Mouse (Mus musculus): ENCODE measurements at regions not wholly inside any gene's neighbourhood (a gene's known extent, or its start where the extent isn't known, plus 50 kb on each side); places are given as distances from the start of the nearest gene placed in this dataset.

- DNase-seq (ENCODE audit: low spot score in 2 of 2) = peak in 1 of 2 experiments; percentile 30
These were observed 438.2 kb downstream of the Zfp536 start for GRCm38 (mm10) chr7:37335212-37335611.

- DNase-seq (ENCODE audit: low spot score in 2 of 2) = no peak
These were observed 437.1 kb downstream of the Zfp536 start for GRCm38 (mm10) chr7:37336171-37336850.

- peak; percentile 87 to 95 for DNase-seq (ENCODE audit: low spot score in 2 of 2)
These were observed 436.4 kb downstream of the Zfp536 start for GRCm38 (mm10) chr7:37336851-37337531.

- no peak for DNase-seq (ENCODE audit: low spot score in 2 of 2)
These were observed 435.8 kb downstream of the Zfp536 start for GRCm38 (mm10) chr7:37337616-37338015.

GRCm38 (mm10) chr7:37338067-37338501 lies 435.4 kb downstream of the Zfp536 start:
- DNase-seq (ENCODE audit: low spot score in 2 of 2) = peak in 1 of 2 experiments; percentile 19

- no peak for DNase-seq (ENCODE audit: low spot score in 2 of 2)
These were observed 430.8 kb downstream of the Zfp536 start for GRCm38 (mm10) chr7:37342613-37343012.

- no peak for DNase-seq (ENCODE audit: low spot score in 2 of 2)
These were observed 430.3 kb downstream of the Zfp536 start for GRCm38 (mm10) chr7:37343021-37343593.

GRCm38 (mm10) chr7:37343691-37344233 lies 429.7 kb downstream of the Zfp536 start:
- DNase-seq (ENCODE audit: low spot score in 2 of 2) = no peak

- peak; percentile 60 to 88 for DNase-seq (ENCODE audit: low spot score in 2 of 2)
These were observed 427.4 kb downstream of the Zfp536 start for GRCm38 (mm10) chr7:37346041-37346440.

GRCm38 (mm10) chr7:37357647-37358395 lies 415.6 kb downstream of the Zfp536 start:
- DNase-seq (ENCODE audit: low spot score in 2 of 2) = peak; percentile 80 to 94

- DNase-seq (ENCODE audit: low spot score in 2 of 2) = no peak
These were observed 414.9 kb downstream of the Zfp536 start for GRCm38 (mm10) chr7:37358492-37358891.

- DNase-seq (ENCODE audit: low spot score in 2 of 2) = peak; percentile 23 to 41
These were observed 414.0 kb downstream of the Zfp536 start for GRCm38 (mm10) chr7:37359473-37359872.

GRCm38 (mm10) chr7:37360171-37360570 lies 413.3 kb downstream of the Zfp536 start:
- DNase-seq (ENCODE audit: low spot score in 2 of 2) = peak in 1 of 2 experiments; percentile 62

- peak in 1 of 2 experiments; percentile 32 for DNase-seq (ENCODE audit: low spot score in 2 of 2)
These were observed 411.5 kb downstream of the Zfp536 start for GRCm38 (mm10) chr7:37361802-37362441.

GRCm38 (mm10) chr7:37362879-37363278 lies 410.6 kb downstream of the Zfp536 start:
- no peak for DNase-seq (ENCODE audit: low spot score in 2 of 2)

- DNase-seq (ENCODE audit: low spot score in 2 of 2) = no peak
These were observed 409.7 kb downstream of the Zfp536 start for GRCm38 (mm10) chr7:37363629-37364175.

GRCm38 (mm10) chr7:37364221-37364620 lies 409.2 kb downstream of the Zfp536 start:
- DNase-seq (ENCODE audit: low spot score in 2 of 2) = no peak

GRCm38 (mm10) chr7:37366006-37366405 lies 407.4 kb downstream of the Zfp536 start:
- DNase-seq (ENCODE audit: low spot score in 2 of 2) = no peak

GRCm38 (mm10) chr7:37369698-37370097 lies 403.7 kb downstream of the Zfp536 start:
- no peak for DNase-seq (ENCODE audit: low spot score in 2 of 2)

GRCm38 (mm10) chr7:37373864-37374263 lies 399.6 kb downstream of the Zfp536 start:
- peak; percentile 76 to 95 for DNase-seq (ENCODE audit: low spot score in 2 of 2)
